Mouse (Mus musculus) stomach, postnatal 0 days (tissue): ENCODE data around the gene Sh3pxd2a. TPM values are rescaled to one million over a fixed set of nuclear protein-coding genes. Genes with fewer than 3 reads are reported as not detected.
A peak's percentile ranks its signal among the peaks of the same experiment; 100 is the strongest.

Source experiments
- ATAC-seq: fragments of 200-750 bp; cut with Nextera tagmentation; 2 replicates; pipeline ENCODE4 v1.8.0; 2017; ENCODE audit not compliant: low FRiP score, low TSS enrichment
- DNase-seq: peaks from one replicate; pipeline ENCODE4 v3.0.0-alpha.2; 2016; ENCODE audit warnings: low spot score
- H3K27ac ChIP-seq: fragments of 300-500 bp; sonication (generic); replicated peaks from 2 replicates; pipeline ENCODE4 v1.5.1; 2014; ENCODE audit warnings: mild to moderate bottlenecking, control low read depth
- H3K27me3 ChIP-seq: fragments of 300-500 bp; sonication (generic); 2 replicates; pipeline ENCODE4 v1.6.1; 2014; ENCODE audit warnings: low read length; ENCODE audit not compliant: control insufficient read depth, insufficient read depth
- H3K36me3 ChIP-seq: fragments of 300-500 bp; sonication (generic); 2 replicates; pipeline ENCODE4 v1.6.1; 2014; ENCODE audit warnings: low read length, mixed read lengths; ENCODE audit not compliant: control insufficient read depth, insufficient read depth
- H3K4me1 ChIP-seq: fragments of 300-500 bp; sonication (generic); replicated peaks from 2 replicates; pipeline ENCODE4 v1.6.1; 2014; ENCODE audit warnings: antibody characterized with exemption; ENCODE audit not compliant: control insufficient read depth, insufficient read depth
- H3K4me2 ChIP-seq: fragments of 300-500 bp; sonication (generic); replicated peaks from 2 replicates; pipeline ENCODE4 v1.6.1; 2014; ENCODE audit warnings: low read depth, mild to moderate bottlenecking, control low read depth, moderate library complexity
- H3K4me3 ChIP-seq: fragments of 300-500 bp; sonication (generic); 2 replicates; pipeline ENCODE4 v1.5.1; 2014; ENCODE audit warnings: low read depth, low read length, control low read depth
- H3K9ac ChIP-seq: fragments of 300-500 bp; sonication (generic); 2 replicates; pipeline ENCODE4 v1.6.1; 2014; ENCODE audit warnings: mild to moderate bottlenecking, low read length, control low read depth, mixed read lengths
- H3K9me3 ChIP-seq: fragments of 300-500 bp; sonication (generic); 2 replicates; pipeline ENCODE4 v1.6.1; 2016; ENCODE audit warnings: low read length; ENCODE audit not compliant: control insufficient read depth
- CTCF ChIP-seq: IDR thresholded peaks from 2 replicates; pipeline ENCODE4 v1.5.1; 2016; ENCODE audit warnings: antibody characterized with exemption, low read depth, mild to moderate bottlenecking, moderate library complexity
- EP300 ChIP-seq: optimal IDR thresholded peaks from 2 replicates; pipeline ENCODE3; 2016; ENCODE audit warnings: antibody characterized with exemption
- WGBS: fragments of 180-500 bp; shearing (Covaris S2); extraction: QIAGEN DNeasy Blood & Tissue Kit; methylation state at CpG from one replicate; pipeline ENCODE4 v1.1.7; 2014; 5-methylcytosine and 5-hydroxymethylcytosine counted together
- polyA plus RNA-seq: library from polyadenylated mRNA; unstranded; fragments of >200 nt; fragmentation: Nextera tagmentation; extraction: Ambion mirVana; gene quantifications from 2 replicates; pipeline ENCODE4 v1.2.1, GENCODE M21; 2015

The Sh3pxd2a gene
- polyA plus RNA-seq, 1 experiment from 2014 or later = 3.7 TPM

DNA sequence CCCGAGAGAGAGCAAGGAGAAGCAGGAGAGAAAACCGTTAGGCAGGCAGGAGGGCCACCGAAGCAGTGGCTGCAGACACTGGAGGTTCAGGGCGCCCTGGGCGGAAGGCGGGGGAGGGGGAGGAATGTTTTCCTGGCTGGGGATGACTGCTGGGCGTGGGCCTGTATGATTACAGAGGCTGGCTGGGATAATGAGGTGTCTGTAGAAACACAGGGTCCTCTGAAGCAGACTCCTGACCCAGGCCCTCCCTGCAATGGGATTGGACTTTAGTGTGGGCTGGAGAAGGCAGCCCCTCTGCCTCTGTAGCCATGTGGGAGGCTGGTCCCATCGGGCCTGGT is 143.9 kb downstream of the Sh3pxd2a start:
- Histone ChIP-seq H3K9ac (peak overlapping the region; percentile 51), H3K4me3 (no peak overlapping the region), H3K36me3 (no peaks in the 10 kb centered on the region), H3K27ac (peak overlapping the region; percentile 71), H3K4me1 (peaks cover 26% of the 10 kb centered on the region), H3K27me3 (no peaks in the 10 kb centered on the region), H3K9me3 (no peaks in the 10 kb centered on the region), H3K4me2 (peak overlapping the region; percentile 35; the same call in 1 of the 2 replicates)
- peak; percentile 65 for DNase-seq
- TF ChIP-seq EP300 = no peak
- TF ChIP-seq CTCF = no peak
- 18% methylated on average over 8 of the region's 8 CpGs for WGBS
- no peak for ATAC-seq

DNA sequence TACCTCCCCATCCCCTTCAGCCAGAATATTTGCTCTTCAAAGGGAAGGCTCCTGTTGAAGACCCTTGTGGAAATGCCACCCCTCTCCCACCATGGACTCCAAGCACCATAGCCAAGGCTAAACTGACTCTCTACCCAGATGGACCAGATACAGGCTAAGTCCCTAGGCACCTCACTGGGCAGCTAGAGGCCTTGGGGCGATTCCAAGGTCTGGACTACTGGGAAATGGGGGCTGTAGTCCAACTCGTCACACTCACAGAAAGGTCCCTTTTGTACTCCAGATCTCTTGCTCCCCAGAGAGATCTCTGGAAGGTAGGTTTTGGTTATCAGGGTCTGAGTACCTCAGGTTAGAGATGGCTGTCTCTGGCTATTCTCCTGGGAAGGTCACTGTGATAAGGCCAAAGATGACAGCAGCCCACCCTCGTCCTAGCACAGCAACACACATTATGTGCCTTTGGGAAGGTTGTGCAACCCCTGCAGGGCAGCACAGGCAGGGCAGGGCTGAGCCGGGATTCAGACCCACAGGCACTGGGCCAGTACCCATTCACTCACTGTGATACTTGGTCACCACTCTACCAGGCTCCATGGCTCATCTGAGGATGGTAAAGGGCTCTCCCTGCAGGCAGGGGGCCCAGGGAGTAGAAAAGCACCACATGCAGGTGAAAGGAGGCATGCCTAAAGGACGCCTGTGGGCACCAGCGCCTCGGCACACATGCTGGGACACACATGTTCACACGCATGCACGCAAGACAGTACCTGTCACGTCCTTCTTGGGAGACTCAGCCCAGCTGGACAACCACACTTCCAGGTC is 144.5 kb downstream of the Sh3pxd2a start:
- DNase-seq = no peak
- H3K36me3 ChIP-seq = no peaks in the 10 kb centered on the region
- ATAC-seq = no peak
- peak overlapping the region; percentile 51 for H3K9ac ChIP-seq
- H3K4me2 ChIP-seq = peak overlapping the region; percentile 35
- H3K9me3 ChIP-seq = no peaks in the 10 kb centered on the region
- WGBS = 65% methylated on average over 10 of the region's 10 CpGs
- TF ChIP-seq CTCF (peak; percentile 29; the same call in 1 of the 2 replicates), EP300 (no peak)
- no peaks in the 10 kb centered on the region for H3K27me3 ChIP-seq
- peak overlapping the region; percentile 8; the same call in 1 of the 2 replicates for H3K4me3 ChIP-seq
- peaks cover 30% of the 10 kb centered on the region for H3K4me1 ChIP-seq
- peak overlapping the region; percentile 35 for H3K27ac ChIP-seq

DNA sequence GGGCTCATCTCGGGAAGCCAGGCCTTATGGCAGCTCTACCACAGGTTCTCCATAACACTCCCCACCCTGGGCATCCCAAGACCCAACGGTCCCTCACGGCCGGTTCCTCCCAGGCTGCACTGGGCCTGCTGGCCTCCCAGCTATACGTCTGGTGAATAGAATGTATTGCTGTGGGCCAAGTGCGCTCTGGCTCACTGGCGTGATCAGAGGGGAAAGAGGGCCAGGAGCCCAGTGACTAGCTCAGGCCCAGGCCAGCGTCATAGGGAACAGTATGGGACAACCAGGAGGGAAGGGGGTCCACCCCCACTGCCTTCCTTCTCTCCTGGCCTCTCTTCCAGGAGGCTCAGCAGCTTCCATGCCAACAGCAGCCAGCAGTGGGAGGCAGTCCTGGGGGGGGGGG is 145.1 kb downstream of the Sh3pxd2a start:
- Histone ChIP-seq H3K36me3 (no peaks in the 10 kb centered on the region), H3K27me3 (no peaks in the 10 kb centered on the region), H3K27ac (no peak overlapping the region; the same call in 1 of the 2 replicates), H3K4me3 (no peak overlapping the region), H3K4me2 (peak overlapping the region; percentile 35; the same call in 1 of the 2 replicates), H3K4me1 (peaks cover 34% of the 10 kb centered on the region), H3K9me3 (no peaks in the 10 kb centered on the region), H3K9ac (peak overlapping the region; percentile 23; the same call in 1 of the 2 replicates)
- TF ChIP-seq EP300 (no peak), CTCF (no peak)
- ATAC-seq (no peak), DNase-seq (no peak)
- 75% methylated on average over 8 of the region's 8 CpGs for WGBS

DNA sequence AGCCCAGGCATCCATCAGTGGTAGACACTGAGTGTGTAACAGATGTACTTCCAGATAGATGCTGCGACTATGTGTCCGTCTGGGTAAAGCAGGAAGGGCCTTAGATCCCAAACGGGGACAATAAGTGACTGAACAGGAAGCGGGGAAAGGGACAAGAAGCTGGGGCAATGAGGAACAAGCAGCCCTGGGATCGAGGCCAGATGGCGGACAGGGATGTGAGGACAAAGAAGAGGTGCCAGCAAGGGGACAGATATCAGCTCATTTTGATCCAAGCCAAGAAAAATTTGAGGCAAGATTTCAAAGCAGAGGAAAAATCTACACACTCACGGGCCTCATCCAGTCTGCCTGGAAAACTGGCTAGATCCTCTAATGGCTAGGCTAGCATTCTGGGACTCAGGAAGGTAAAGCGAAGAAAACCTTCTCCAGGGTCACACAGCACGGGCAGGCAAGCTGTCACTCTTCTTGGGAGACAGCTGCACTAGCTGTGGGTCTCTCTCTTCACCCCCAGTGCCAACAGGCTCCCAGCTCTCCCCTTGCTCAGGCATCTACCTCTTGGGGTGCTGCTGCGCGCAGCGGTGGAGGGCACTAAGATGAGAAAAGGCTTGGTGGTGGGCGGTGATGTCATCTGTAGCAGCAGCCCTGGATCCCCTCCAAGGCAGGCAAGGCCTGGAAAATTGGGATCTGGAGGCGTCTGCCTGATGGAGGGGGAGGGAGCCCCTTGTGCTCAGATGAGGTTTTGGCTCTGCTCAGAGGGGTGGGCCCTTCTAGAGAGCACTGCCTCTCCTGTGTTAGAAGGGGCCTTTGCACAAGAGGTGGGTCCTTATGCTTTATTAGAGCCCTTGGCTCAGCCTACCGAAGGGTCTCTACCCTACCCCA is 146.9 kb downstream of the Sh3pxd2a start:
- peaks cover 31% of the 10 kb centered on the region for H3K4me1 ChIP-seq
- peak overlapping the region; percentile 1; the same call in 1 of the 2 replicates for H3K9ac ChIP-seq
- H3K4me3 ChIP-seq = no peak overlapping the region
- no peaks in the 10 kb centered on the region for H3K36me3 ChIP-seq
- DNase-seq = peak; percentile 55
- peak overlapping the region; percentile 97 for H3K27ac ChIP-seq
- H3K9me3 ChIP-seq = no peaks in the 10 kb centered on the region
- ATAC-seq = no peak
- peak; percentile 26 for TF ChIP-seq CTCF
- TF ChIP-seq EP300 = no peak
- WGBS = 50% methylated on average over 15 of the region's 15 CpGs
- no peak overlapping the region; the same call in 1 of the 2 replicates for H3K4me2 ChIP-seq
- no peaks in the 10 kb centered on the region for H3K27me3 ChIP-seq

DNA sequence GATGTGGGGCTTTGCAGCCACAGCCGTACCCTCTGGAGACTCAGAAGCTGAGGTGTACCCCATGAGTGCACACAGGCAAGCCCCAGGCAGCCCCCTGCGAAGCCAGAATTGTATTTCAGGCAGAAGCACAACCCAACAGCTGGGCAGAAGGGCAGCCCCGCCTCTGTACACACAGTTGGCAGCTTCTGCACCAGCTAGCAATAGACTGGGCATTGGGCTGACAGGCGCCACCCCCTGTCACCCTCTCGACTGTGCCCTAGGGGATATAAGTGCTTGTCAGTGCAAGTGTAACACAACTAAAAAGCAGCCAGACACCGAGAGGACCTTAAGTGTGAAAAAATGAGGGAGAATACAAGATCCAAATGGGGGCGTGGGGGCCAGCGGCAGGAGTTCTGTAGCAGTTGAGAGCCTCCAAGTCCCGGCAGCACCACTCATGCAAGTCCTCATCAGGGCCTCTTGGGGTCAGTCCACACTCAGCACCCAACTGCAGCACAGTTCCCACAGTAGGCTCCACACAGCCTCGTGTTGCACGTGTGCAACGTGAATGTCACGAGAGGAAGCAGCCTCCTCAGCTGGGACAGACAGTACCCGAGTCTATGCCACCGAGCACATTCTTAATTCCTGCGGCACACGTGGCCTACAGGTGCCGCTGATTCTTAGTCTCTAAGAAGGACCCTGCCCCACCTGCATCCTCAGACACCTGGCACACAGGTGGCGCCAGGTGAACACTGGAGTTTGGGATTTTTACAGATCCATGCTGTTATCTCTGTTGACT is 147.7 kb downstream of the Sh3pxd2a start:
- ATAC-seq = no peak
- Histone ChIP-seq H3K9me3 (no peaks in the 10 kb centered on the region), H3K4me2 (no peak overlapping the region), H3K36me3 (no peaks in the 10 kb centered on the region), H3K27me3 (no peaks in the 10 kb centered on the region), H3K9ac (peak overlapping the region; percentile 13; the same call in 1 of the 2 replicates), H3K27ac (peak overlapping the region; percentile 97), H3K4me3 (no peak overlapping the region), H3K4me1 (peaks cover 31% of the 10 kb centered on the region)
- DNase-seq = no peak
- TF ChIP-seq EP300 (no peak), CTCF (peak; percentile 38)
- 63% methylated on average over 19 of the region's 19 CpGs for WGBS
